Mouse (Mus musculus) limb, embryonic 12.5 days (tissue): Measurements from ENCODE around the gene Ccdc85c. TPM values are rescaled to one million over a fixed set of nuclear protein-coding genes. Genes with fewer than 3 reads are reported as not detected.

Source experiments
- ATAC-seq: fragments of 200-750 bp; cut with Nextera tagmentation; 2 replicates; pipeline ENCODE4 v1.8.0; 2017; ENCODE audit warnings: low read depth, moderate TSS enrichment; ENCODE audit not compliant: insufficient number of reproducible peaks, insufficient read depth, low FRiP score, low TSS enrichment
- H3K27ac ChIP-seq: fragments of 300-500 bp; sonication (generic); 2 replicates; pipeline ENCODE4 v1.5.1; 2016; ENCODE audit warnings: mild to moderate bottlenecking, moderate library complexity
- H3K27me3 ChIP-seq: fragments of 300-500 bp; sonication (generic); 2 replicates; pipeline ENCODE4 v1.6.1; 2016; ENCODE audit warnings: mild to moderate bottlenecking, moderate library complexity
- H3K36me3 ChIP-seq: fragments of 300-500 bp; sonication (generic); 2 replicates; pipeline ENCODE4 v1.6.1; 2016; ENCODE audit warnings: mild to moderate bottlenecking, moderate library complexity
- H3K4me1 ChIP-seq: fragments of 300-500 bp; sonication (generic); replicated peaks from 2 replicates; pipeline ENCODE4 v1.6.1; 2016
- H3K4me2 ChIP-seq: fragments of 300-500 bp; sonication (generic); 2 replicates; pipeline ENCODE4 v1.6.1; 2016; ENCODE audit warnings: mild to moderate bottlenecking, moderate library complexity
- H3K4me3 ChIP-seq: fragments of 300-500 bp; sonication (generic); replicated peaks from 2 replicates; pipeline ENCODE4 v1.5.1; 2016; ENCODE audit warnings: mild to moderate bottlenecking
- H3K9ac ChIP-seq: fragments of 300-500 bp; sonication (generic); replicated peaks from 2 replicates; pipeline ENCODE4 v1.6.1; 2016; ENCODE audit warnings: mild to moderate bottlenecking, moderate library complexity
- H3K9me3 ChIP-seq: fragments of 300-500 bp; sonication (generic); 2 replicates; pipeline ENCODE4 v1.6.1; 2016; ENCODE audit warnings: mild to moderate bottlenecking, moderate library complexity
- WGBS: fragments of 180-500 bp; shearing (Covaris S2); methylation state at CpG from one replicate; pipeline ENCODE4 v1.1.7; 2016; 5-methylcytosine and 5-hydroxymethylcytosine counted together
- polyA plus RNA-seq: library from polyadenylated mRNA; unstranded; fragments of >200 nt; fragmentation: Nextera tagmentation; extraction: Ambion mirVana; gene quantifications from 2 replicates; pipeline ENCODE4 v1.2.1, GENCODE M21; 2016

Gene Ccdc85c
- polyA plus RNA-seq: 5.2 and 6.6 TPM in 2 replicates

- H3K4me1 ChIP-seq: peaks cover 79% of the 10 kb centered on the region
- peak within 1 kb of the TSS; percentile 79 for H3K9ac ChIP-seq
- under 1% methylated on average over 102 of the region's 120 CpGs for WGBS
- H3K27ac ChIP-seq: peak within 1 kb of the TSS; percentile 93
- H3K36me3 ChIP-seq: peaks cover 5% of the 10 kb centered on the region; the same call in 1 of the 2 replicates
- no peak for ATAC-seq
- peak within 1 kb of the TSS; percentile 98 for H3K4me2 ChIP-seq
- no peaks in the 10 kb centered on the region for H3K9me3 ChIP-seq
- peak within 1 kb of the TSS; percentile 79 for H3K4me3 ChIP-seq
- H3K27me3 ChIP-seq: peaks cover 20% of the 10 kb centered on the region
Measured at GRCm38 (mm10) chr12:108274661-108275507, at the start of gene Ccdc85c. Gene Ccdc85c, minus strand, starts transcription at chr12:108275425.

- no peak overlapping the region for H3K4me3 ChIP-seq
- H3K9me3 ChIP-seq: no peaks in the 10 kb centered on the region
- no peaks in the 10 kb centered on the region for H3K36me3 ChIP-seq
- WGBS: 18% methylated on average over 8 of the region's 8 CpGs
- no peak for ATAC-seq
- no peak overlapping the region for H3K9ac ChIP-seq
- H3K27me3 ChIP-seq: peaks cover 79% of the 10 kb centered on the region
- peaks cover 14% of the 10 kb centered on the region for H3K4me1 ChIP-seq
- H3K4me2 ChIP-seq: no peak overlapping the region
- no peak overlapping the region for H3K27ac ChIP-seq
Measured at GRCm38 (mm10) chr12:108320096-108320495, 44.9 kb upstream of the Ccdc85c start.

GRCm38 (mm10) chr12:108318499-108318898, 43.3 kb upstream of the Ccdc85c start:
- Histone ChIP-seq H3K27me3 (peaks cover 85% of the 10 kb centered on the region), H3K9me3 (no peaks in the 10 kb centered on the region), H3K4me1 (peaks cover 14% of the 10 kb centered on the region), H3K4me3 (peak overlapping the region; percentile 15), H3K4me2 (peak overlapping the region; percentile 35), H3K36me3 (no peaks in the 10 kb centered on the region), H3K27ac (no peak overlapping the region), H3K9ac (no peak overlapping the region)
- no peak for ATAC-seq
- 5% methylated on average over 37 of the region's 37 CpGs for WGBS

- H3K27me3 ChIP-seq: peaks cover 80% of the 10 kb centered on the region
- H3K4me2 ChIP-seq: peak overlapping the region; percentile 35
- peaks cover 14% of the 10 kb centered on the region for H3K4me1 ChIP-seq
- peak overlapping the region; percentile 15 for H3K4me3 ChIP-seq
- ATAC-seq: no peak
- H3K27ac ChIP-seq: no peak overlapping the region
- no peaks in the 10 kb centered on the region for H3K36me3 ChIP-seq
- H3K9me3 ChIP-seq: no peaks in the 10 kb centered on the region
- no peak overlapping the region for H3K9ac ChIP-seq
- 11% methylated on average over 18 of the region's 18 CpGs for WGBS
Measured at GRCm38 (mm10) chr12:108317826-108318430, 42.7 kb upstream of the Ccdc85c start.

GRCm38 (mm10) chr12:108317201-108317738, 42.0 kb upstream of the Ccdc85c start:
- Histone ChIP-seq H3K36me3 (no peaks in the 10 kb centered on the region), H3K4me2 (no peak overlapping the region), H3K27ac (no peak overlapping the region), H3K27me3 (peaks cover 77% of the 10 kb centered on the region), H3K4me3 (no peak overlapping the region), H3K4me1 (peaks cover 14% of the 10 kb centered on the region), H3K9me3 (no peaks in the 10 kb centered on the region), H3K9ac (no peak overlapping the region)
- WGBS: 7% methylated on average over 9 of the region's 9 CpGs
- no peak for ATAC-seq

GRCm38 (mm10) chr12:108316655-108317054, 41.4 kb upstream of the Ccdc85c start:
- H3K27me3 ChIP-seq: peaks cover 77% of the 10 kb centered on the region
- no peak overlapping the region for H3K4me3 ChIP-seq
- H3K27ac ChIP-seq: no peak overlapping the region
- no peak overlapping the region for H3K9ac ChIP-seq
- no peaks in the 10 kb centered on the region for H3K36me3 ChIP-seq
- no peaks in the 10 kb centered on the region for H3K9me3 ChIP-seq
- no peak overlapping the region for H3K4me2 ChIP-seq
- ATAC-seq: no peak
- peaks cover 14% of the 10 kb centered on the region for H3K4me1 ChIP-seq
- WGBS: 28% methylated on average over 6 of the region's 6 CpGs

GRCm38 (mm10) chr12:108315818-108316217, 40.6 kb upstream of the Ccdc85c start:
- Histone ChIP-seq H3K4me2 (no peak overlapping the region), H3K27ac (no peak overlapping the region), H3K4me1 (peaks cover 14% of the 10 kb centered on the region), H3K27me3 (peaks cover 70% of the 10 kb centered on the region), H3K9me3 (no peaks in the 10 kb centered on the region), H3K36me3 (no peaks in the 10 kb centered on the region), H3K9ac (no peak overlapping the region), H3K4me3 (no peak overlapping the region)
- 42% methylated on average over 10 of the region's 10 CpGs for WGBS
- no peak for ATAC-seq

- no peak overlapping the region for H3K4me3 ChIP-seq
- H3K36me3 ChIP-seq: no peaks in the 10 kb centered on the region
- H3K9me3 ChIP-seq: no peaks in the 10 kb centered on the region
- H3K9ac ChIP-seq: no peak overlapping the region
- peaks cover 59% of the 10 kb centered on the region for H3K27me3 ChIP-seq
- 88% methylated on average over 1 of the region's 1 CpGs for WGBS
- H3K27ac ChIP-seq: no peak overlapping the region
- peaks cover 4% of the 10 kb centered on the region; the same call in 1 of the 2 replicates for H3K4me1 ChIP-seq
- no peak overlapping the region for H3K4me2 ChIP-seq
- ATAC-seq: no peak
Measured at GRCm38 (mm10) chr12:108313244-108313772, 38.1 kb upstream of the Ccdc85c start.

GRCm38 (mm10) chr12:108312432-108312851, 37.2 kb upstream of the Ccdc85c start:
- Histone ChIP-seq H3K27me3 (peaks cover 59% of the 10 kb centered on the region), H3K9ac (no peak overlapping the region), H3K4me3 (no peak overlapping the region), H3K36me3 (no peaks in the 10 kb centered on the region), H3K27ac (no peak overlapping the region), H3K4me2 (no peak overlapping the region), H3K4me1 (no peaks in the 10 kb centered on the region), H3K9me3 (no peaks in the 10 kb centered on the region)
- no peak for ATAC-seq
- WGBS: 28% methylated on average over 6 of the region's 6 CpGs

- Histone ChIP-seq H3K27me3 (peaks cover 59% of the 10 kb centered on the region), H3K36me3 (no peaks in the 10 kb centered on the region), H3K4me3 (no peak overlapping the region), H3K27ac (no peak overlapping the region), H3K4me2 (no peak overlapping the region), H3K9ac (no peak overlapping the region), H3K4me1 (no peaks in the 10 kb centered on the region), H3K9me3 (no peaks in the 10 kb centered on the region)
- no peak for ATAC-seq
- WGBS: 89% methylated on average over 27 of the region's 27 CpGs
Measured at GRCm38 (mm10) chr12:108311741-108312290, 36.6 kb upstream of the Ccdc85c start.
